Mouse (Mus musculus): ENCODE results near the gene Telo2.

DNA sequence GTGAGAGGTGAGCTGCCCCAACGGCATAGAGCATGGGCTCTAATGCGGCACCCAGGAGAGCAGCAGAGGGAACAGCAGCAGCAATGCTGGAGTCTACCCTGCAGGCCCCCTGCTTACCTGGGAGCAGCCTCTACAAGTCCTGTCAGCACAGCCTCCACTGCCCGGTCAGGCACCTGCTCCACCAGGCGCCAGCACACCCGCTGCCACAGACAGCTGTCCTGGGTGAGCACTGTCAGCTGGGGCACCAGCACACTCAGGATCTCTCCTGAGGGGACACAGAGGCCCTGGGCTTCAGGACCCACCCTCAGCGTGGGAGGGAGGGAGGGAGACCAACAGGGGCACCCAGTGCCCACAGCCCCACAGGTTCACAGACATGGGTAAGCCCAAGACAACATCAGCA, 5.2 kb downstream of the Telo2 start:
- TF ChIP-seq POLR2A (IDR thresholded peaks at IDR 0.05; ENCODE audit: insufficient read depth, low read depth, low read length) (no peak), CTCF (IDR thresholded peaks at IDR 0.05; ENCODE audit: insufficient read depth, low read depth, low read length) (no peak)
